Mouse (Mus musculus) left cerebral cortex, adult 9 months (tissue): Measurements from ENCODE around the gene Kcne1.

ENCODE experiments used
- DNase-seq, 2 experiments: peaks; one replicate each; pipeline ENCODE4 v3.0.0; 2022; ENCODE audit warnings: low spot score in 2 of 2

Kcne1 gene

DNA sequence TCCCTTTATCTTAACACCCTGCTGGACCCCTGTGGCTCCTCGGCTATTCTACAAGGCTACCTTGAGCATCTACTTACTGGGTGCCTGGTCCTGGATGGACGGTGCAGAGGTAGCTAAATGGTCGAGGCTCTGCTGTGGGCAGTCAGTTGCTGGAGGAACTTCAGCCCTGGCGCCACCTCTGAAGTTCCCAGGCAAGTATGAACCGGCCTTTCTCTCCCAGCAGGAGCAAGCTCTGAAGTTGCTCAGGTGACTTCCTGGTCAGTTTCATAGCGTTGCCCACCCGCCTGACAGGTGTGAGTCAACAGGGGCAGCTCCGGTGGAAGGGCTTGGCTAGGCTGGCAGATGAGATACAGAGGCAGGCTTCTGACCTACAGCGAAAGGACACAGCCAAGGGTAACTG is at the start of gene Kcne1:
Gene Kcne1 (minus strand): TSS at position 240 of the 400 bp plus-strand sequence.
- no peak for DNase-seq

DNA sequence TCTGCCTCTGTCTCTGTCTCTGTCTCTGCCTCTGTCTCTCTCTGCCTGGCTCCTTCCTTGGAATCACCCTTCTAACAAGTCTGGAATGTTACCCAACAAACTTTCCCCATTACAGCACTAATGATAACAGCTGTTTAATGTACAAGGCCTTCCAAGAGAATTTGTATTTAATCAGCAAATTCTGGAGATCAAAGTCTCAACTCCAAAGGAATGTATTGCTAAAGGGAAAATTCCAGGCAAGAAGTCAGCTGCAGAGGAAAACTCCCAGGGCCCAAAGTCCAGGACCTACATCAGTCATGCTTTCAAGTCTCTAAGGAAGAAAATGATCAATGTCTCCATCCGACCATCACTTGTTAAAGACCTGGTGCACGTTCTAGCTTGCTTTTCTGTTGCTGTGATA is 48.6 kb upstream of the Kcne1 start:
- no peak for DNase-seq

DNA sequence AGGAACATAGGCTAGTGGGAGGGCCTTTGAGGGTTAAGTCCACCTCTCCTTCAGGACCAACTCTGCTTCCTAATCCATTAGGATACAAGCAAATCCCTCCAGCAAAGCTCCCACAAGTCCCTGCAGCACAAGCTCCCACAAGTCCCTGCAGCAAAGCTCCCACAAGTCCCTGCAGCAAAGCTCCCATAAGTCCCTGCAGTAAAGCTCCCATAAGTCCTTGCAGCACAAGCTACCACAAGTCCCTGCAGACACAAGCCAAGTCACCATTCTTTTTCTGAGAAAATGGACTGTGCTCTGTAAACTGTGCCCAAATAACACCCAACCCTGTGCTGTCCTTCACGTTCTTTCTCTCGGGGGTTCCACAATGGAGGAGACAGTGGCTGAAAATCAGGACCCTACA is 44.9 kb upstream of the Kcne1 start:
- DNase-seq = no peak

DNA sequence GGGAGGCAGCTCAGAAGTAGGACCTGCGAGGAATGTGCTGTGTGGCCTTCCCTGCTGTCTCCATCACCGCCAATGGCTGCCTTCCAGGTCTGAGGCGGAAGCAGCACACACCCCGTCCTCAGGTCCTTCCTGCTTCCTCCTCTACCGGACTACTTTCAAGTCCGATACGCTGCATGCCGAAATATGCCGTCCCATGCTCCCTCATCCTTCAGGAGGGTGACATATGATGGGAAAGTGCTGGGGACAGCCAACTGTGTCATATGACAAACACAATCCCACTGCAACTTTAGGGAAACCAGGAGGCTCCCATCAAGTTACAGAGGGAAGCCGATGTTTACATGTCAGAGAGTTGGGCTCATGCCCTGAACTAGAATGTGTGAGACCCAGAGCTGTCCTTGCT is 43.8 kb upstream of the Kcne1 start:
- DNase-seq = no peak

DNA sequence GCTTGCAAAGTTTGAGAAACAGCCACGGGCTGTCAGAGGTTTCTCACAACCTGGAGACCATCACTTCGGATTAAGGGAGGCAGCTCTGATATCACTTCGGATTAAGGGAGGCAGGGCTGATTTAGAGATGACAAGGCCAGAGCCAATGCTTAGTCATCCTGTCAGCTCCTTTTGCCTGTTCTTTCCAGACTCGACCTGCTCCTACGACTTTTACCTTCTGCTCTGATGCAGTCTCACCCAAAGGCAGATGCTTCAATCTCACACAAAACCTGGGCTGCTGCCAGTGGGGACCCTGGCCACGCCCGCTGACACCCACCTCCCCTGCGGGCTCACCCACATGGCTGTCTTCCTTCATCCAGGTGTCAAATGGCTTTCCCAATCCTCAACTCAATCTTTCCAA is 42.9 kb upstream of the Kcne1 start:
- no peak for DNase-seq

DNA sequence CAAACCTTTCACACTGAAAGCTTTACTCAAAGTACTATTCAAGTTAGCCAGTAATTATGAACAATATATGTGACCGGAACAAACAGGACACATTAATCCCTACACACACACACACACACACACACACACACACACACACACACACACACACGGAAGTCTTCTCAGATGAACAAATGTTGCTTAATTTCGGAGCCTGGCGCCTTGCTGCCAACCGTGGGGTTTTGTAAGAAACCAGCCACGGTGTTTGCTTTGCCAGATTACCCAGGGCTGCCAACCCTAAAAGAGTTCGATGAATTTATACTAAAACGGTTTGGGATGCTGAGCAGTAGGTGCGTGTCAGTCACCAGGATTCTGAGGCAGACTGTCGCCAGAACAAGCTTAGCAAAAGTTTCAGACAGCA is 41.9 kb upstream of the Kcne1 start:
- peak in 1 of 2 experiments; percentile 15 for DNase-seq

DNA sequence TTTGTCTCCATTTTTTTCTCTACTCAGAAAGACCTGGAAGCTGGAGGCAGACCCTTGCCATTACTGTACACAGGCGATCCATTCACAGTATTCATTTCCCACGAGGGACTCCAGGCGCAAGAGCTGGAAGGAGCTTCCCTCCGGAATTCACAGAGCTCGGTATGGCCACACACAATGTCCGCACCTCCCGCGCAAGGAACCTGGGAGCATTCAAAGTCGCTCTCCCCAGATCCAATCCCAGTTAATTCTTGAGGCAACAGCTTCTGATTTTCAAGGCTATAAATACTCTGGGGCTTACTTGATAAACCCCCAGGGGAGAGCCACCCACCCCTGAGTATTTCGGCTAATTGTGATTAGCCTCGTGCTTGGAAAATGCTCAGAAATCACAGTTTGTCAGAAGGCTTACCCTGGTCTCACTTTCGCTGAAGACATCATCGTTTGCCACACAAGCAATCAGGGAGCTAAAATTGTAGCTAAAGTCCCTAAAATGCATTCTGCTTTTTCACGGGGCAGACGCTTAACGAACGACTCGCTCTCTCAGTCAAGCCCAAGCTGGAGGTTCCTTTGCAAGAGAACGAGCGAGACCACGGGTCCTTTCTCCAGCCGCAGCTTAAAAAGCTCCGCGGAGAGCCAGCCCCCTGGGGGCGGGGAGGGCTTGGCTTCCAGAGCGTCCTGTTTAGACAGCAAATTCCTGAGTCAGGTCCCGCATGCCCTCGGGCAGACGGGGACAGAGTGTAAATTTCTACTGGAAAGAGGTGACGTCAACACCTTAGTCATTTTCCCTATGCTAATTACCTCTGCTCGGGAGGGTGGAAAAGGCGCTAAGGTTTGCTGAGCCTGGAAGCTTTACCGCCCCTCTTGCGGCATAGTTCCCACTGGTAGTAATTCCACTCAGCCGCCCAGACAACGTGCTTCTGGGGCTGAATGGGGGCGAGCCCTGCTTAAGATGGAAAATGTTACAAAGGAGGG is 40.5 kb upstream of the Kcne1 start:
- peak; percentile 73 to 76 for DNase-seq

DNA sequence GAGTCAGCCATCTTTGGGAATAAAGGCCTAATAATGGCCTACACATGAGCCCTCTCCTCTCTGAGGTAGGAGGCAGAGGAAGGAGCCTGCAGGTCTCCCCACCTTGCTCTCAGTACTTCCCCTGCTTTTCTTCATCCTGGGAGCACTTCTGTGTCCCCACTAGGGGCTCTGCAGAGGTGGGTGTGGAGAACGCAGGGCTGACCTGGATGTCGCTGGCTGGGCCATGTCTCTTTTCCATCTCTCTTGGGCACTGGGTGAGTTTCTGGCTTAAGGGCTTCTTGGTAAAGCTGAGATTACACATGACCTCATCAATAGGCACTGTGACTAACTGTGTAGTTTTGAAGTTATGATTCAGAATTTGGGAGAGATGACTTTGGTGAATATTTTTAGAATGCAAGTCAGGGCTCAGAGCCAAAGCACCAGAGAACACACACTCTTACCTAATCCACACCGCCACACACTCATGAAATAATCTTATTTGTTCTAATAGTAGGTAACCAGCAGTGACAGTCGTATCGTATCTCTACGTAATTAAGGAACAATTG is 39.4 kb upstream of the Kcne1 start:
- peak in 1 of 2 experiments; percentile 21 for DNase-seq

DNA sequence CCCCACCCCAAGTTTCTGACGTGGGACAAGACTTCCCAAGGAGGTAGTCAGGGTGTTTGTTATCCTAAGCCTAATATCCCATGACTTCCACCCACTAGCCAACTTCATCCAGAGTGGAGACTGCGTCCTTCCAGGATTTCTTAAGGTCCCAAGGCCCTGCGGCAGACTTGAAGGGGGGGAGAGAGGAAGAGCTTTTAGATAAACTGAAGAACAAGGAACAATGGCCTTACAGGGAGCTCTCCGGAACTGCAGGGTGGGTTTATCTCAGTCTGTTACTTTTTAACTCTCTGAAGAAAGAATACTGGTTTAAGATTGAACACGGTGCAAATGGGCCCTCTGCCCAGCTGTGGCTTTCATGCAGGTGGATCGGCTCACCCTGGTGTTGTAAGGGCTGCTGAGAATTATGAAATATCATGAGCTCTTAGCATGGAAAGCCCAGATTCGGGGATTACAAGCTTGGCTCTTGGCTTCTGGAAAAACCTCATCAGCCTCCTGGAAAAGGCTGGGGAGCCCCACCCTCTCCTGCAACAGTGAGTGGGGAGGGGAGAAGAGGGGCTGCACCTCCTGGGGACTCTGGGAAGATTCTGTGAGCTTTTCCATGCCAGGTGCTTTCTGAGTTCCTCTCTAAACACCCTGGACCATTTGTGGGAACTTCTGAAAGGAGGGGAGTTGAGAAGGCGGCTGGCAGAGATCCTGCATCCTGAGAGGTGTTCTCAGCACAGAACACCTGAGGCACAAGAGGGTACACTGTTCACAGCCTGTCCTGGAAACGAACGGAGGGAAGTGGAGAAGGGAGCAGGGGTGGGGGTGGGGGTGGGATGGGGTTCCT is 38.7 kb upstream of the Kcne1 start:
- no peak for DNase-seq

DNA sequence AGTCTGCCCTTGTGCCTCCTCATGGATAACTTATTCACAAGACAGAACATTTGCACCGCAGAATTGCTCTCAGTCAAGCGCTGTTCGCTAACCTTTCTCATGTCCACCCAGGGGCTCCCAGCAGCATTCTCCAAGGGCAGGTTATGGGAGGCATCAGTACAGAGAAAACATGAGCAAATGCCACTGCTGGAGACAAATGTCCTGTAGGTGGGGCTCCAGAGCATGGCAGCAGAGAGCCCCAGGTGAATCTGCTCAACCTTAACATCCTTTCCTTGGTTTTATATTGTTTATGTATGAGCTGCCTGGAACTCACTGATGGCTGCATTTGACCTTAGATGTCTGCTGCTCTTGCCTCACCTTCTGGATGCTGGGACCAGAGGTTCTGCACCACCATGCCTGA is 34.5 kb upstream of the Kcne1 start:
- DNase-seq = no peak

DNA sequence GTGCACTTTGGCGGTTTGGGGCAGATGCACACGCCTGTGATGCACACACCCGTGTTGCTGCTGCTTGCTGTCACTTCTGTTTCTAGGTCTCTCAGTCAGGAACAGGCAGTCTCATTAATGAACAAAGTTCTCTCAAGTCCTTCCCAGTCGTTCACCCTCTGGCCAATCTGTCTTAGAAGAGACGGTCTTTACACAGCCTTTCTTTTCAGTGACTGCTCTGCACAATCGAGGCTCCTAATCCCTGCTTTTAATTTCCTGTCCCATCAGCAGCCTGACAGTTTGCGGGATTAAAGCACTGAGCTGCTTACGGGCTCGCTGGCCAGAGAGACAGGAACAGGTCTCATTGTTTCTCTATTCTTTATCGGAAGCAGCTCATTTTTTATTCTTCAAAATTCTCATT is 28.4 kb upstream of the Kcne1 start:
- no peak for DNase-seq

DNA sequence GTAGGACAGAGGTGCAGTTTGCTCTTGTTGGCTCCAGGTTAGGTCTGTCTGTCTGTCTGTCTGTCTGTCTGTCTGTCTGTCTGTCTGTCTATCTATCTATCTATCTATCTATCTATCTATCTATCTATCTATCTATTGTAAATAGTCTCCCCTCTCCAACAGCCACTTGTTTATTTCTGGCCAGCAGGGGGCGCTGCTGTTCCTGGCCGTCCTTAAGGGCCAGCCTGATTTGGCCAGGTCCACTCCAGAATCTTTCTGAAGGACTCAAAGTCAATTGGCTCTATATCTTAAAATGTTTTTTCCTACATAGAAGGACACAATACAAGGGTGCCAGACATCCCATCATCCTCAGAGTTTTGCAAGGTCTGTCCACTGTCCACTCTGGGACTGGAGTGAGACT is 25.8 kb upstream of the Kcne1 start:
- DNase-seq = no peak

DNA sequence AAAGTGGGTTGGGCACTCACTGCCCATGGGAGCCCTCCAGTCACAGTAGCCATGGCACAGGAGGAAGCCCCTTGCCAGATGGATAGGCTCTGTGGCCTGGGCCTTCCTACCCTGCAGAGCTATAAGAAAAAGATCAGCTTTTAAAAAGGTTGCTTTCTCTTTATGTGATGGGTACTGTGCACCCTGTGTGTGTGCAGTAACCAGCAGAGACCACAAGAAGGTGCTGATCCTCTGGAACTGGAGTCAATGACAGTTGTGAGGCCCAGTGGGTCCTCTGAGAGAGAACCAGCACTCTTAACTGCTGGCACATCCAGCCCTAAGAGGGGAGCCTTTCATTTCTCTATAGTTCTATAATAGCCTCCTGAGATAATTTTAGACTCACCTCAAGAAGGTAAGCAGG is 24.1 kb upstream of the Kcne1 start:
- no peak for DNase-seq

DNA sequence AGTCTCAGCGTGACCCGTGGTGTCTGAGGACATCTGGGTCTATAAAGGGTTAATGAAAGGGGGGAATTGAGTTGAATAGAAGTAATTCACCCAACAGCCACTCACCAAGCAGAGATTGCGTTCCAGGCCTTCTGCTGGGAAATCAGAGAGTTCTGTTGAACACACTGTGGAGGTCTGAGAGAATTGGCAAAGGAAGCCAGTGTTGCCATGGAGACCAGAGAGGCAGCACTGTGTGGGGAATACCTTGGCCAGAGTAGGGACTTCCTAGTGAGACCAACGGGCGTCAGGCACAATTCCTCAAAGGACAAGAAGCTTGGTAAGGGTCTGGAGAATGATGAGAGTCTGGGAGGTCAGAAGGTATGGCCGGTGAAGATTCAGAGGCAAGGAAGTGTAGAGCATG is 23.2 kb upstream of the Kcne1 start:
- DNase-seq = peak; percentile 47 to 77

DNA sequence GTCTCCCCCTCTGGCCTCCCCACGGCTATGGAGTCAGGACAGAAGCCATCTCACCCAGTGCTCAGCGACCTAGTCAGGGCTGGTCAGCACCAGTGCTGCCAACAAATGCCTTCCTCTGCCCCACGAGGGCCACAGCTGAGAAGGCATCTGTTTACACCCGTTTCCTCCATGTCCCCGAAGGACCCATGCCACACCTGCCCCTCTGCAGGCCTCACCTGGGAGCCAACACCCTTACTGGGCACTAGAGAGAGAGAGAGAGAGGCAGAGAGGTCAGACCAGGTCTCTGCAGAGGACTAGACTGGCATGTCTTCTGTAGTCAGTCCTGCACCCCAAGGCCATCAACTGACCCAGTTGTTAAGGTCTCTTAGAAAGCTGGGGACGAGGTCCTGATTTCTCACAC is 21.8 kb upstream of the Kcne1 start:
- no peak for DNase-seq

DNA sequence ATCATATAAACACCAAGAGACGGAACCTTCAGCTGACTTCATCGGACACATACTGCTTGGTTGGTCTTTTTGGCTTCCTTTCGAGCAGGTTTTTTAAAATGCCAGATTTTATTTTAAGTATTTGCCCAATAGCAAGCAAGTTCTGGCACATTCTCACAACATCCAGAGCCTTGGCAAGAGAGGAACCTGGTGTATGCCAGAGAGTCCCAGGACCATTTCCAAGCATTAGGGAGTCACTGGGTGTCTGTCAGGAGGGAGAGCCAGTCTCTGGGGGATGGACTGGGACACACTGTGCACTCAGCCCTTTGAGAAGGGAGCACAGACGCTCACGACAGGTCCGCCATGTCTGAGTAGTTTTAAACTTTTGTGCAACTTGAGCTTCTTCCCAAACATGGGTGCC is 17.7 kb upstream of the Kcne1 start:
- no peak for DNase-seq

DNA sequence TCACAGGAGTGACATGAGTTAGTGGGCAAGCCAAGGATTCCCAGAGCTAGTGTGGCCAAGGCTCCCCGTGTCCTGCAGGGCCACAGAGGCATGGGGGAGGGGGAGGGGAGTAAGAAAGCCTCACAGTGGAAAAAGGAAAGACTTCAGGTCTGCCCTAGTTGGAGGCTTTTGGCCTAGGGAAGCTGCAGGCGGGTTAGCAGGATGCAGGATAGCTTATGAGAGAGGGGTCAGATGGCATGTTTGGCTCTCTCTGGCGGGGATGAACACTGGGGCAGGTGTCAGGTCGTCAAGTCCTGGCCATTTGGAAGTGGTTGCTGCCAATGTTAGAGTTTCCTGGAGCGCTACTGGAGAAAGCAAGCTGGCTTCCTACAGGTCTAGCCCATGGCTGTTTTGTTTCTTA is 12.4 kb upstream of the Kcne1 start:
- DNase-seq = no peak

DNA sequence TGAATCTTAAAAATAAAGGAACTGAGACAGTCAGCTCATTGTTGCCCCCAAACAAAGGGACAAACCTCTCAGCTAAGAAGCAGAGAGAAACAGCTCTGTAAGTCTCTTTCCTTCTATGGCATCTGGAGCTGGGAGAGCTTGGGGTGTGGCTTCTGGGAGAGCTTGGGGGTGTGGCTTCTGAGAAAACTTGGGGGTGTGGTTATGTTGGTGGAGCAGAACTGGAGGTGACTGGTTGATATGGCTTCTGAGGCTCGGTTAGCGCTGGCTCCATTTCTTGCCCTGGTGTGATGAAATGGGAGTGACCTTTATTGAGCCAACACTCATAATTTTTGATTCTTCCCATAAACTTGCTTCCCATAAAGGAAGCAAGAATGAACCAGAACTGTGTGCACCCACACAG is 10.0 kb upstream of the Kcne1 start:
- DNase-seq = no peak

DNA sequence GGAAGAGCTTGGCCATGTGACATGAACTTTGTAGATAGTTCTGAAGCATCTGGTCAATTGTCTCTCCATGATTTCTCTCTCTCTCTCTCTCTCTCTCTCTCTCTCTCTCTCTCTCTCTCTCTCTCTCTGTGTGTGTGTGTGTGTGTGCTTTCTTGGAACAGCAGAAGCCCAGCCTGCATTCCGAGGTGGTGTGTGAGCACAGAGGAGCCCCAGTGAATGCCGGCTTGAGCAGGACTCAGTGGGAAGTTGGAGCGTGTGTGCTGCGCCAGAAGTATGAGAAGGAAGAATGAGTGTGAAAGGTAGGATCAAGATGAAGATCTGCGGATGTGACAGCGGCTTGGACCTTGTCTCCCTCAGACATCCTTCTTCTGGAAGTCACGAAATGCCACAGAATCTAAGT is 6.2 kb upstream of the Kcne1 start:
- DNase-seq = no peak

DNA sequence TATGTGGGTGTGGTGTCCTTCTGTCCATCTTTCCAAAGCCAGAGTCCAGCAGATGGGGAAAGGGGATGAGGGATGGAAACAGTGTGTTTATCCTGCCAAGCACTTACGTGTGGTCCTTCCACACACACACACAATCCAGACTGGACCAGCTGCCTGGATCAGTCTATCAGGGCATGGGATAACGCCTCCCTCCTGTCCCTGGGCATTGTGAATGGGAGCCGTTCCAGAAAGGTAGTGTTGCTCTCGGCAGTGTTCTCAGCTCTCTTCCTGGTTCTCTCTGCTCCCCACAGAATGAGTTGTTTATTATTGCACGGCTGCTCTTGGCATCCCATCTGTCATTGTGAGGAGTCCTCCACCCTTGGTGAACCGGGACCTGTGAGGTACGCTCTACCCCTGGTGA is 1.4 kb upstream of the Kcne1 start:
- DNase-seq = no peak

DNA sequence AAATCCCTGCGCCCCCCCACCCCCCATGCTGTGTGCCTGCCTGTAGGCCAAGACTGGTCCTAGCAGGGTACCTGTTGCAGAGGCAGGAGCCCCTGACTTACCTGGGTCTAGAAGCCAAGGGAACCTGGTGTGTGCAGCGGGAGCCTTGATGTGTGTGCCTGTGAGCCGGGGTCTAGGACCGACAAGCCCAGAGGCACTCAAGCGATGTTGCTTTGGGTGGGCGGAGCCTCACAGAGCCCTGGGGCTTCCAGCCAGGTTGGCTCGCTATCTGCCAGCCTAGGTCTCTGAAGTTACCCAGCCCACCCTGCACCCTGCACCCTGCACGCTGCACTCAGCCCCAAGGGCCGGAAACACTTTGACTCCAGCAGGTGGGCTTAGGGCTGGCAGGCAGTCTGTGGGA is 534 bp downstream of the Kcne1 start:
- no peak for DNase-seq

DNA sequence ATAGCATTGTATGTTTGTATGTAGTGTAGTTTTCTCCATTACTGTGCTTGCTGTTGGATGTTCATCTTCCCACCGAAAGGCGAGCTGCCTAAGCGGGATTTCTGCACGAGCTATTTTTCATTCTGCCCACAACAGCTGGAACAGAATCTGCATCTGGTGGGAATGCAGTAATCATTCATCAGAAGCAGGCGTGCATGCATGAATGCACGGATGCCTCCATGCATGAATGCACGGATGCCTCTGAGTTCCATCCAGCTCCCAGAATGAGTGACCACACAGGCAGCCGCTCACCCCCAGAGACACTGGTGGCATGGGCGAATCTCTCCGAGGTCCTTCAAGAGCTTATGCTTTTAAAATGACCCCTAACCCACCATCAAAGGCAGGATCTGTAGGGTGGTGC is 1.7 kb downstream of the Kcne1 start:
- no peak for DNase-seq

DNA sequence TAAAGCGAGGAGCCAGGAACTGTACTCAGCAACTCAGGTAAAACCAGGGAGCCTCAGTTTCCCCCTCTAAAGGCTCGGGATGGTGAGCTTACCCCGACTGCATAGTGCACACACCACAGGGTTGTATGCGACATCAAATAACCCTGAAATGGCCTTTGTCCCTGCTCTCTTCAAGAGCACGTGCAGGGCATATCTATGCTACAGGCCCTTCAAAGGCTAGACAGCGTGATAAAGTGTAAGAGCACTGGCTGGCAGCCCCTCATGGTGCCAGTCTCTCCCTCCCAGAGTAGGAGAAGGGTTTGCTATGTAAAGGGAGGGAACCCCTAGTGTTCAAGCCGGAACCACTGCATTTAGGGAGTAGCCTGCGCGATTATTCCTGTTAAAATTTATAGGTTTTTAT is 2.2 kb downstream of the Kcne1 start:
- no peak for DNase-seq
